Mouse (Mus musculus) cerebellum, postnatal 14 days (tissue): ENCODE data around the gene Mill2.

Source experiments
- DNase-seq, 2 experiments: peaks; one replicate each; pipeline ENCODE4 v3.0.0; 2021; ENCODE audit warnings: mixed read lengths in 2 of 2

Mill2 gene

GRCm38 (mm10) chr7:18875372-18875771 is 35.6 kb downstream of the Mill2 start:
- no peak for DNase-seq

GRCm38 (mm10) chr7:18878691-18879090 is 38.9 kb downstream of the Mill2 start:
- DNase-seq, result no peak

GRCm38 (mm10) chr7:18883991-18884744 is 44.4 kb downstream of the Mill2 start:
- no peak for DNase-seq

GRCm38 (mm10) chr7:18884745-18885422 is 45.1 kb downstream of the Mill2 start:
- no peak for DNase-seq

DNA sequence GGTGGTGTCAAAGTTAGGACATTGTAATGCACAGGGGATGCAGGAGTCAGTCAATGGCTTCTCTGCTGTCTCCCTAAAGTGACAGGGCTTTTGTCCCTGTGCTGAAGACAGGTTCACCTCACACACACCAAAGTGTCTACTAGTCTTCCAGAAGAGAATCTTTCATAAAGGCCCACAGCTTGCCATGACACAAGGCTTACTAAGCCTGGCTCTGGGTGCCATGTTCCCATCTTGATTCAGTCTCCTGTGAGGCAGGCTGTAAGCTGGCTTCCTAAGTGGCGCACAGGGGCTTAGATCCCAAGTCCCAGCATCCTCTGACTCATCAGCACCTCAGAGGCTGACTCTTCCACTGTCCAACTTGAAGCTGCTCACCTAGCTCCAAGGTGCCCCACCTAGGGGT is 47.2 kb downstream of the Mill2 start:
- no peak for DNase-seq

DNA sequence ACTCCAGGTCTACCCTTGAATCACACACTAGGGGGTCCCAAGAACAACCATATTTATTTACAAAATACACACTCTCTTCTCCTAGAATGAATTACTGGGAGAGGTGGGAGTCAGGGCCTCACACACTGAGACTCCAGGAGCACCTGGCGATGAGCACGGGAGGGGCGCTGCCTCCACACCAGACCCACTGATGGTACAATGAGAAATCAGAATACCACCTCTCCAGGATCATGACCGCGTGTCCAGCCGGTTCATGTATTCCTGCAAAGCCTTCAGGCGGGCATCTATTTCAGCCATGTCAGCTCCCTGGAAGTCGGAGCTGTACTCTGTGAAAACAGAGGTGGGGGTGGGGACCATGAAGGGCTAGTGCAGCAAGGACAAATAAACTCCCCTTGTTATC is 51.1 kb downstream of the Mill2 start:
- DNase-seq, result no peak

- DNase-seq, result peak; percentile 94 to 95
Observed at GRCm38 (mm10) chr7:18891872-18892599, 52.3 kb downstream of the Mill2 start.

DNA sequence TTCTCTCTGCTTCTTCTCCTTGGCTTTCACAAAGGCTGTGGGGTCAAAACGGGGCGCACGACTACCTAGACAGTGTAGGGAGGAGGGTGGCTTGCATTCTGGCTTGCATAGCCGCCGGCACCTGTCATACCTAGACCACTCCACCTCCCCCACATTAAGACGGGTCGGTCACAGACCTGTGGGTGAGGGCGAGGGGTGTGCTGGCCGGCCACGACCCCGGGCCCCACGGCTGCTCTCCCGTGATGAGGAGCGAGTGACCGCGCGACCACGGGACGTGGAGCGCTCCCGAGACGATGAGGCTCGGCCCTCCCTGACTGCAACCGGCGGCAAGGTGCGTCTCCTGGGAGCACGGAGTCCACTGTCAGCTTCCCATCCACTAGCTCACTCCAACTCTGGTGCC is 53.2 kb downstream of the Mill2 start:
- DNase-seq, result no peak

GRCm38 (mm10) chr7:18893651-18894430 is 54.1 kb downstream of the Mill2 start:
- DNase-seq, result peak; percentile 82 to 85

GRCm38 (mm10) chr7:18896536-18896935 is 56.8 kb downstream of the Mill2 start:
- peak; percentile 72 to 77 for DNase-seq

DNA sequence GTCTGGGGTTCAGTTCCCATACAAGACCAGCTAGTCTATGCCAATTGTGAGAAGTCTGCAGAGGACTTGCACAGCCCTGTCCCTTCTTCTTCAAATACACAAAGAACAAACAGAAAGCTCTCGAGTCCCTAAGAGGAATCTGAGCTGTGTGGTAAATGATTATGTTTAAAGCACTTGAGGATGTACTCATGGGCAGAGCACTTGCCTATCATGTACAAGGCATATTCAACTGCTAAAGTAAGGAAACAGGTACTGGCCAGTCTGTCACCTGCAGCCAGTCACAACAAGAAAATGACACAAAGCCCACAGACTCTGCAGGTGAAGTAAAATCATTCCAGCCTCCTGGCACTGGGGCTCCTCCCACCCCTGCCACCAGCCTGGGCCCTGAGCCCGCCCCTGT is 60.7 kb downstream of the Mill2 start:
- DNase-seq, result no peak

GRCm38 (mm10) chr7:18902486-18902885 is 62.7 kb downstream of the Mill2 start:
- peak in 1 of 2 experiments; percentile 24 for DNase-seq

- no peak for DNase-seq
Observed at GRCm38 (mm10) chr7:18904971-18905370, 65.2 kb downstream of the Mill2 start.

GRCm38 (mm10) chr7:18909797-18910196 is 70.0 kb downstream of the Mill2 start:
- DNase-seq, result no peak

DNA sequence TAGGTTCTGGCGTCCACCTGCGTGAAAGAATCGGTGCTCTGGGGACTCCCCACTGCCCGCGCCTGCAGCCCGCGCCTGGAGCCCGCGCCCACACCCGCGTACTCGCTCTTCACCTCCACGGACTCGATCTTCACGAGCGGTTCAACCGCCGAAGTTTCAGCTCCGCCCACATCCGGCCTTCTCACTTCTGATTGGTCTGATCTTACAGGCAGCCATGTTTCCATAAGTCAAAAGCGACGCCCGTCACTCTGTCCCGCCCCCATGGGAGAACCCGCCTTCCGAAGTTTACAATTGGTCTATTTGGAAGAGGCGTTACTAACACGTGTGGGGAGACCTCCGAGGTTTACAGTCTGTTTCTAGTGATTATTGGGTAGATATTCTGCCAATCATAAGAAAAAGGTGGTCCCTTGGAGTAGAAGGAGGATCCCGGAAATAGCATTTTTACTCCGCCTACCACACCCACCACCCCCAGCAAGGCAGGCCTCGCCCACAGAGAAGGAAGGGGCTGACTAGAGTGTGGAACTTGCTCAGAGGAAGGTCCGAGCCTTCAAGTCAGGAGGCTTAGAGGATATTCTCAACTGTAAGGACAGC is 70.6 kb downstream of the Mill2 start, which contains the start of gene Ccdc61:
Gene Ccdc61 (minus strand): TSS at position 175 of the 591 bp plus-strand sequence.
- peak; percentile 96 to 98 for DNase-seq
